Mouse (Mus musculus) adrenal gland, postnatal 36 days (tissue): ENCODE data around the gene Olfr1270. TPM values are rescaled to one million over a fixed set of nuclear protein-coding genes. Genes with fewer than 3 reads are reported as not detected.
"Not testable (repeated sequence)": the region's sequence is repeated elsewhere in the genome, so short reads cannot be mapped to it uniquely, and the experiment has no call there.

ENCODE experiments used
- DNase-seq, 2 experiments: peaks; one replicate each; pipeline ENCODE4 v3.0.0; 2021; ENCODE audit warnings: mixed read lengths in 1 of 2
- long read RNA-seq, 2 experiments: library from polyadenylated mRNA; stranded (forward); transcript quantifications; one replicate each; pipeline ENCODE4 v2.0.0; 2021; ENCODE audit warnings: borderline sequencing depth in 2 of 2
- total RNA-seq, 2 experiments: library from RNA; stranded (reverse); gene quantifications; 2 replicates each; pipeline ENCODE4 v1.2.3; 2021

Gene Olfr1270
- total RNA-seq = not detected
- long read RNA-seq, experiment 1 = 0 reads
- long read RNA-seq, experiment 2 = 0 reads

DNA sequence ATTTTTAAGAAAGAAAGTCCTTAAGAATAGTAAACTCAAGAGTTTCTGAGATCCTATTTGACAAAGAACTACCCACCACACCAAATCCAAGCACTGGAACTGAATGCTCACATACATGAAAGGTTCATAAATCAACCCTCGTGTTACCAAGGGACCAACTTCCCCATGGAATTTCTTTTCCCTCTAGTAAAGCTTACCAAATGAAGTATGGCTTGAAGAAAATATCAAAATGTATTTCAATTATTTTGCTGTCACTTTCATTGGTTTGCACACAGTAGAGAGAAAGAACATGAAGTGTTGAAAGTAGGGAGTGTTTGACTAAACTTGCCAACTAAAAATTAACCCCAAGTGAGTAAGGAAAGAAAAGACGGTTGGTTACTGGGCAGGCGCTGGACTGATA, at the start of gene Olfr1270:
TSS of gene Olfr1270 (minus strand) at position 101 of the 400 bp plus-strand sequence.
- no peak for DNase-seq

DNA sequence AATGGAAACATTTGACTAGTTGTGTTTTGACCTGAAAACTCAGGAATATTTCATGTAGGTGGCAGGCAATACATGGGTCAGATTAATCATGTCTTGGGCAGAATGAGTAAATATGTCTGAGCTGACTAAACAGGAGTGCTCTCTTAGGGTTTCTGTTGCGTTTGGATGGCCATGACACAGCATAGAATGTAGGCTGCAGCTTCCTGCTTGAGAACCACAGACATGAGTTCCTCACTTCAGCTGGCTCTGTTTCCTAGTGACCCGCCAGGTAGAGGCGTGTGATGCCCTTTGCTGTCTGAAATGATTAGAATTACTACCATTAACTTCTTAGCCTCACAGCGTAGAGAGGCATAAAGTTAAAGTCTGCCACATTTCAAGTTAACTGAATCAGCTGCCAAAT, 46.7 kb upstream of the Olfr1270 start:
- not testable (repeated sequence) for DNase-seq

DNA sequence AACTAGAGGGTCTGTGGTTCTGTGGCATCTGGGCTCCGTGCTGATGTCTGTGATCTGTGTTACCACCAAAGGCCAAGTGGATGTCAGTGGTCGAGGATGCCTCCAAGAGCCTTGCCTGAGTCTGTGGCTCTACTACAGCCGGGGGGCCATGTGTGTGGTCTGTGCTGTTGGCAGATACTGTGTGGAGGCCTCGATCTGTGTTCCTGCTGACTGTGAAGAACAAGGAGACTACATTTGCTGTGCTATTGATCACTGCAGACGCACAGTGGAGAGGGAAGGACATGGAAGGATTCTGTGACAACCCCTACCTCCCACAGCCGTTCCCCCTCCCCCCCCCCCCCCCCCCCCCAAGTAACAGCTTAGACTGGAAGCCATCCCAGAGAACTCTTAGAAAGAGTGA, 42.4 kb upstream of the Olfr1270 start:
- not testable (repeated sequence) for DNase-seq

DNA sequence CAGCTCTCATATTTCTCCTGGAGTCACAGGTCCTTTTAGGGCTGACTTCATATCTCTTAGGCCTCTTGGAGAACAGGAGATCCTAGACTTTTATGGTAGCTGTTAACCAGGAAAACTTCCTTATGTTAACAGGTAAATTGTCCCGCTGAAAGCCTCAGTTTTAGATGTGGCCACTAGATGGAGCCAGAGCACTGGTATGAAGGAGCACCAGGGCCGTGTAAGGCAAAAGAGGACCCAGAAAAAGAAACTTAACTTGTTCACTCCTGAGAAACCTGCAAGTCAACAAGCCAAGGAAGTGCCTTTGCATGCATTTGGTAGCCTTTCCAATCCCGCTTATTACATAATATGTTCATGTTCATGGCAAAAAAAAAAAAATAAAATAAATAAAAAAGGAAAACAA, 41.9 kb upstream of the Olfr1270 start:
- DNase-seq = not testable (repeated sequence)

DNA sequence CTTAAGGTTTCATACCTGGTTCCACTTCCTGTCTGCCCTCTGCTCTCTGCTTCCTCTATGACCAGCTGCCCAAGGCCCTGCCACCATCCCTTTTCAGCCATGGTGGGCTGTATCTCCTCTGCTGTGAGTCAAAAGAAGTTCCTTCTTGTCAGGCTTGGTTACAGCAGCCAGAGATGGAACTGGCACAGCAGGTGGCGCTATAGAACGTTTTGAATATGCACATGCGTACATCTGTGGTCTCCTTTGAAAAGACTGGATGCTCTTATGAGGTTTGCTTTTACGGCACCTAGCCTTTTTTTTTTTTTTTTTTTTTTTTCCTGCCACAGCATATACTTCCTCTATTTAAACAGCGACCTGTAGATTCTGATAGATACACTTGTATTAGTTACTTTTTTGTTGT, 34.2 kb upstream of the Olfr1270 start:
- DNase-seq = not testable (repeated sequence)

DNA sequence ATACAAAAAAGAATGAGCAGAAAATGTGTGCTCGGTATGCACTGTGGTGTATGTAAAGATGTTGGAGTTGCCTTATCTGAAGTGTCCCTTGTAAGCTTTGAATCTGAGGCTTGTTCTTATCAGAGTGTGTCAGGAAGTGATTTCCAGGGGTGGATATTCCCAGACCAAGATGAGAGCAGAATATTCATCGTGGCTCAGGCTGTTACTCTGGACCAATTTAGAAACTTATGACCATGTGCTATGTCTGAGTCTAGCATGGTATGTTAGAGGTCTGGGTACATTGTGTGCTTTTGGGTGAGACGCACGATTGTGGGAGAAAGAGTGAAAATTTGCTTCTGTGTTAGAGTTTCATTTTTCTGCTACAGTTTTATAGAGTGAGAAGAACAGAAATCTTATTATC, 33.2 kb upstream of the Olfr1270 start:
- not testable (repeated sequence) for DNase-seq

DNA sequence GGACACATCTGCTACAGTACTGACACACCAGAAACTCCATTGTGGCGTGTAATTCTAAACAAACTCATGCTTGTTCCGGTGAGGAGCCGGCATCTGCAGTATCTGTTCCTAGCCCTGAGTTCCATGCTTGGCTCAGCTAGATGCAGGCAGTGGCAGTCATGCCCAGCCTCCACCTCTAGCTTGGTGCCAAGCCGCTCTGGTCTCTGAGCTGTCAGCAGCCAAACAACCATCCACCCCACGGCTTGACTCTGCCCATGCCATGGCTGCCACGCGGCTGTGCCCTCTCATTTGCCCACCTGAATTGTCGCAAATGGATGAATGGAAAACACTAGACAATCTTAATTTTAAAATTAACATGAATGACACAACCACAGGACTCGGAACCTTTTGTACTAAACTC, 1.0 kb upstream of the Olfr1270 start:
- DNase-seq = no peak

DNA sequence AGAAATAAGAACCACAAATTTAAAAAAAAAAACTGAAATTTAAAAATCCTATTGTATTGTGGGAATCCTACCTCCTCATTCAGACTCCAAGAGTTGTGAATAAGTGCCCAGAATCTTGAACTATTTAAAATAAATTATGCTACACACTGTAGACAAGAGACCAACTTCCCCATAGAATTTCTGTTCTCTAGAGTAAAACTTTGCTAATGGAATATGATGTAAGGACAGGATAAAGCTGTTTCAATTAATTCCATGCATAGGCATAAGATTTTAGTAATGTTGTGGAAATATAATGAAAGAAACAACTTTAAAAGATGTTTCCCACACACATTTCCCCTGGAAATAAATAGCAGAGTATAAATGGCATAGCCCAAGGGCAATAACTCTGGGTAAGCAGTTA, 10.7 kb downstream of the Olfr1270 start, which contains the start of gene Olfr32:
TSS of gene Olfr32 (minus strand) at position 101 of the 400 bp plus-strand sequence.
- no peak for DNase-seq

DNA sequence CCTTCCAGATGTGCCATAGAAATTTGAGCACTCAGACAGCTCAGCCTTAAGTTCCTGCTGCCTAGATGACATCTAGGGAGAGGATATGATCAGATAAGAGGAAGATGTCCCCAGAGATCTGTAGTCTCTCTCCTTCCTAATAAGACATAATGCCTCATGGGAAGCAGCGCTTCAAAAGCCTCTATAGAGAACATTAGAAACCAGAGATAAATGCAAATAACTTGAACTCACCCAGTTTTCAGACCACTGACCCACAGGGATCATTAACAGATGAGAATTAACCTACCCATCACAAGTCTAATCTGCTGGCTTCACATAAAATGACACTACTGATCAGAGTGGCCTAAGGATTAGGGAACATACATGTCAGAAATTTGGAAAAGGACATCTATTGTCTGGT, 31.6 kb downstream of the Olfr1270 start, which contains the start of gene Olfr1269:
TSS of gene Olfr1269 (minus strand) at position 101 of the 400 bp plus-strand sequence.
- DNase-seq = no peak

Other genes with a start within 250 kb of the Olfr1270 start
- gene Olfr1258, start 225.8 kb downstream of the Olfr1270 start, total RNA-seq = not detected
- not detected for gene Olfr1259, start 204.4 kb downstream of the Olfr1270 start, total RNA-seq
- gene Olfr1260, start 178.8 kb downstream of the Olfr1270 start, total RNA-seq = not detected
- not detected for gene Olfr1261, start 161.9 kb downstream of the Olfr1270 start, total RNA-seq
- not detected for gene Olfr1262, start 152.9 kb downstream of the Olfr1270 start, total RNA-seq
- gene Olfr1263, start 141.0 kb downstream of the Olfr1270 start, total RNA-seq = not detected
- gene Olfr1264, start 127.5 kb downstream of the Olfr1270 start, total RNA-seq = not detected
- not detected for gene Olfr1265, start 117.8 kb downstream of the Olfr1270 start, total RNA-seq
- not detected for gene Olfr140, start 89.5 kb downstream of the Olfr1270 start, total RNA-seq
- gene Olfr1269, start 31.7 kb downstream of the Olfr1270 start, total RNA-seq = not detected
- not detected for gene Olfr32, start 10.8 kb downstream of the Olfr1270 start, total RNA-seq
- not detected for gene Olfr1506, start 71.4 kb upstream of the Olfr1270 start, total RNA-seq
- not detected for gene Olfr142, start 104.5 kb upstream of the Olfr1270 start, total RNA-seq
- gene Olfr1271, start 117.9 kb upstream of the Olfr1270 start, total RNA-seq = not detected
- not detected for gene Olfr1272, start 139.8 kb upstream of the Olfr1270 start, total RNA-seq
- gene Gm13769, start 169.1 kb upstream of the Olfr1270 start, total RNA-seq = under 1 TPM in 1 of 2 experiments, not detected in 1; 0.16 TPM
- not detected for gene Olfr1274-ps, start 245.6 kb upstream of the Olfr1270 start, total RNA-seq